Mouse (Mus musculus): ENCODE measurements around the gene Kbtbd2.

The Kbtbd2 gene

GRCm38 (mm10) chr6:56797311-56798151, at the start of gene Kbtbd2:
TSS of gene Kbtbd2 (minus strand) at chr6:56797813.
- peak; percentile 94 for DNase-seq

- DNase-seq, result no peak
These were observed 46.8 kb upstream of the Kbtbd2 start for GRCm38 (mm10) chr6:56844365-56844764.

GRCm38 (mm10) chr6:56843229-56843628, 45.6 kb upstream of the Kbtbd2 start:
- no peak for DNase-seq

- DNase-seq, result no peak
These were observed 40.0 kb upstream of the Kbtbd2 start for GRCm38 (mm10) chr6:56837621-56838020.

GRCm38 (mm10) chr6:56837166-56837565, 39.6 kb upstream of the Kbtbd2 start:
- no peak for DNase-seq

- DNase-seq, result no peak
These were observed 37.9 kb upstream of the Kbtbd2 start for GRCm38 (mm10) chr6:56835532-56835931.

- no peak for DNase-seq
These were observed 37.2 kb upstream of the Kbtbd2 start for GRCm38 (mm10) chr6:56834769-56835168.

- DNase-seq, result no peak
These were observed 35.2 kb upstream of the Kbtbd2 start for GRCm38 (mm10) chr6:56832830-56833229.

GRCm38 (mm10) chr6:56832407-56832796, 34.8 kb upstream of the Kbtbd2 start:
- DNase-seq, result no peak

GRCm38 (mm10) chr6:56831697-56832406, 34.2 kb upstream of the Kbtbd2 start, which contains the start of gene Fkbp9:
TSS of gene Fkbp9 (plus strand) at chr6:56832059.
- peak; percentile 26 for DNase-seq

GRCm38 (mm10) chr6:56825657-56826056, 28.0 kb upstream of the Kbtbd2 start:
- no peak for DNase-seq

- DNase-seq, result no peak
These were observed 21.5 kb upstream of the Kbtbd2 start for GRCm38 (mm10) chr6:56819124-56819487.

GRCm38 (mm10) chr6:56818436-56819123, 21.0 kb upstream of the Kbtbd2 start:
- no peak for DNase-seq

GRCm38 (mm10) chr6:56813332-56813731, 15.7 kb upstream of the Kbtbd2 start:
- no peak for DNase-seq

GRCm38 (mm10) chr6:56808656-56809055, 11.0 kb upstream of the Kbtbd2 start:
- DNase-seq, result no peak

- DNase-seq, result no peak
These were observed 8.6 kb upstream of the Kbtbd2 start for GRCm38 (mm10) chr6:56806195-56806594.

- DNase-seq, result no peak
These were observed 7.4 kb upstream of the Kbtbd2 start for GRCm38 (mm10) chr6:56805026-56805425.

GRCm38 (mm10) chr6:56798152-56798465, 496 bp upstream of the Kbtbd2 start:
- no peak for DNase-seq

- DNase-seq, result peak; percentile 52
These were observed 908 bp downstream of the Kbtbd2 start for GRCm38 (mm10) chr6:56796668-56797141.

- no peak for DNase-seq
These were observed 1.4 kb downstream of the Kbtbd2 start for GRCm38 (mm10) chr6:56796232-56796631.

GRCm38 (mm10) chr6:56794834-56795233, 2.8 kb downstream of the Kbtbd2 start:
- no peak for DNase-seq

- no peak for DNase-seq
These were observed 8.3 kb downstream of the Kbtbd2 start for GRCm38 (mm10) chr6:56789336-56789735.

GRCm38 (mm10) chr6:56787668-56788067, 9.9 kb downstream of the Kbtbd2 start:
- no peak for DNase-seq

- DNase-seq, result no peak
These were observed 12.5 kb downstream of the Kbtbd2 start for GRCm38 (mm10) chr6:56785068-56785467.

Data from thymus, postnatal 4 days (tissue).